Mouse (Mus musculus): ENCODE data around the gene Oprl1.

Oprl1 gene

DNA sequence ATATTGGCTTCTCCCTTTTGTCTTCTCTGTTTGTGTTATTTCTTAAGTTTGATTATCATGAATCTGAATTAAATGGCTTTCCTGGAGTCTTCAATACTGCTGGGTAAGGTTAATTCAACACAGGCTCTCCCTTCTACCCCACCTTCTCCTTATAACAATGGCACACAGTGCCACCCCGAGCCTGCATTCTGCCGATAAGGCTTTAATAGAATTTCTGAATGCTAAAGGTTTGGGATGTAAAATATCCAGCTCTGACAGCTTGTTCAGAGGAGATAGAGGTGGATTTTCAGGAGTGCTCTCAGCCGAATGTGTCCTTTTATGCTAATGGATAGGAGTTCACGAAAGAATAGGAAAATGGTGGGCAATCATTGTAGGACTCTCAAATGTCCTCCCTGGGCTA, 50.4 kb downstream of the Oprl1 start:
- no peak for DNase-seq (ENCODE audit: low spot score in 2 of 2)

DNA sequence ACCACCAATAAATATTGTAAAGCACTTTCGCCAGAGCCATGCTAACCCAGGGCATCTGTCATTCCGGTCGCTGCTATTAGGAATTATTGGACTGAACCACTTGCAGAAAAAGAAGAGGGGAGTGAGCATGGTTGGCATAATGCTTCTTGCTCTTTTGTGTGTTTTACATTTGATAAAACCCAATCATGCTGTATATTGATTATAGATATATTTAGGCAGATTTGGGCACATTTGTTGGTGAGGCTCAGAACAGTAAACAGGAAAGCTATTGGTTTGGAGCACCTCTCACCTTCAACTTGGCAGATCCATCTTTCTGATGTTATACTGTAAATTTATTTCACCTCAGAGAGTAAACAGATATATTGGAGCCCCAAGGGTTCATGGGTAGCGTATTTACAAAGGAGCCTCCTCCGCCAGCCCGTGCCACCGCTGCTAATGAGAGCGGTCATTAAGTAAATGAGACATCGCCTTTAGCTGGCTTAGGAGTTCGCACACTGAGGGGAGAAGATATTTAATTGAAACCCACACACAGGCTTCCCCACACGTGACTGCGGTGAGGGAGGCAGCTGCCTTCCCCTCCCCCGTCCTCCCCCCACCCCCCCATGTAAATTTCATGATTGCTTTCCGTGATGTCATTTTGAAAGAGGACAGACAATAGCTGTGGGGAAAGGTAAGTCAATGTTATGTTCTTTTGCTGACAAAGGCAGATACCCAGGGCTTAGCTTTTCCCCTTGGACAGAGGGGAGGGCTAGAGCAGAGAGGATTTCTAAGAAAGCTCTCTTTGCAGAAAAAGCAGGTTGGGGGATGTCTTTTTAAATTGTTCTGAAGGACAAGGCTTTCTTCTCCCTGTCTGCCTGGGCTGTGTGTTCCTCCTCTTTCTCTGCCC, 52.1 kb downstream of the Oprl1 start:
- DNase-seq (ENCODE audit: low spot score in 2 of 2), result no peak

DNA sequence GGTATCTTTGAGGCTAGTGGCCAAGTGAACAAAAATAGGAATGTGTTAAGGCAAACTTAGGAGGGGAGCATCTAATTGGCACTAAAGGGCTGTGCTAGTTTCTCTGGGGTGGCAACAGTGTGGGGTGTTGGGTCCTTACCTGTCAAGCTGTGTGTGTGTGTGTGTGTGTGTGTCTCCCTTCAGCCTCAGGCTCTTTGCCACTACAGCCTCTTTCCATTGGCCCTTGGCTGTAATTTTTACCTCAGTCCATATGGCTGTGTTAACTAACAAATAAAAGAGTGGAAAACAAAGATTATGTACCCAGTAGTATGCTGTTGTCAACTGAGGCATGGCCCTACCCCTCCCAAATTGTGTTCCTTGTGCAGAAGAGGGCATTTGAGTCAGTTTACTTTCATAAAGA, 53.6 kb downstream of the Oprl1 start:
- DNase-seq (ENCODE audit: low spot score in 2 of 2), result no peak

DNA sequence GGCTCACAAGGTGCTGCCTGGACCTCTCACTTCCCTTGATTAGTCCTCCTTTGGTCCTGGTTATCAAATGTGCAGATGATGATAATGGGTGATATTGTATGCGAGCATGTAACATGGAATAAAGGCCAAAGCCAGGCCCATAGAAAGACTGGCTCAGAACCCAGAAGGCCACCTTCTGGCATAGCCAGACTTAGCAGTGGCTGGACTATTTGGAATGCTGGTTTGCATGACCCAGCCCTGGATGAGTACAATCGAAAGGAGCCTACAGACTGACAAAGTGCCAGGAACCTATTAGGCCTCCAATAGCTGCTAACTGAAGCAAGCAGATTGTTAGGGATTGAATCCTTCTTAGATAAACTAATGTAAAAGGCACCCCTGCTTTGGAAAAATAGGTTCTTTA, 54.6 kb downstream of the Oprl1 start:
- no peak for DNase-seq (ENCODE audit: low spot score in 2 of 2)

All from thymus, postnatal 10 days (tissue).